Mouse (Mus musculus) embryonic facial prominence, embryonic 14.5 days (tissue): Measurements from ENCODE around the gene Hormad2. TPM values are rescaled to one million over a fixed set of nuclear protein-coding genes. Genes with fewer than 3 reads are reported as not detected.

Experiments used
- ATAC-seq: fragments of 200-750 bp; cut with Nextera tagmentation; 2 replicates; pipeline ENCODE4 v1.8.0; 2017; ENCODE audit warnings: low read depth, moderate number of reproducible peaks, moderate TSS enrichment
- DNase-seq: peaks from one replicate; pipeline ENCODE4 v3.0.0-alpha.2; 2015; ENCODE audit warnings: low spot score
- H3K27ac ChIP-seq: fragments of 300-500 bp; sonication (generic); replicated peaks from 2 replicates; pipeline ENCODE4 v1.5.1; 2014; ENCODE audit warnings: low read depth, mild to moderate bottlenecking, low read length, moderate library complexity
- H3K27me3 ChIP-seq: fragments of 300-500 bp; sonication (generic); replicated peaks from 2 replicates; pipeline ENCODE4 v1.6.1; 2014; ENCODE audit warnings: low read length; ENCODE audit not compliant: control insufficient read depth, insufficient read depth
- H3K36me3 ChIP-seq: fragments of 300-500 bp; sonication (generic); 2 replicates; pipeline ENCODE4 v1.6.1; 2014; ENCODE audit warnings: low read length, mixed read lengths; ENCODE audit not compliant: control insufficient read depth, insufficient read depth
- H3K4me1 ChIP-seq: fragments of 300-500 bp; sonication (generic); 2 replicates; pipeline ENCODE4 v1.6.1; 2014; ENCODE audit warnings: antibody characterized with exemption, low read length; ENCODE audit not compliant: control insufficient read depth, insufficient read depth
- H3K4me2 ChIP-seq: fragments of 300-500 bp; sonication (generic); 2 replicates; pipeline ENCODE4 v1.6.1; 2014; ENCODE audit warnings: low read depth, mild to moderate bottlenecking, low read length, moderate library complexity, mixed read lengths
- H3K4me3 ChIP-seq: fragments of 300-500 bp; sonication (generic); 2 replicates; pipeline ENCODE4 v1.5.1; 2014; ENCODE audit warnings: low read depth, mild to moderate bottlenecking, low read length
- H3K9ac ChIP-seq: fragments of 300-500 bp; sonication (generic); 2 replicates; pipeline ENCODE4 v1.6.1; 2014; ENCODE audit warnings: low read depth, mild to moderate bottlenecking, low read length, moderate library complexity, mixed read lengths
- H3K9me3 ChIP-seq: fragments of 300-500 bp; sonication (generic); 2 replicates; pipeline ENCODE4 v1.6.1; 2016; ENCODE audit warnings: low read length; ENCODE audit not compliant: control insufficient read depth
- WGBS: fragments of 180-500 bp; shearing (Covaris S2); extraction: QIAGEN DNeasy Blood & Tissue Kit; methylation state at CpG from one replicate; pipeline ENCODE4 v1.1.7; 2014; 5-methylcytosine and 5-hydroxymethylcytosine counted together
- polyA plus RNA-seq: library from polyadenylated mRNA; unstranded; fragments of >200 nt; fragmentation: Nextera tagmentation; extraction: Ambion mirVana; gene quantifications from 2 replicates; pipeline ENCODE4 v1.2.1, GENCODE M21; 2014

The Hormad2 gene
- polyA plus RNA-seq, 1 experiment from 2014 or later = 0.22 TPM

- Histone ChIP-seq H3K9me3 (no peaks in the 10 kb centered on the region), H3K4me2 (no peak overlapping the region), H3K4me3 (no peak overlapping the region), H3K27ac (no peak overlapping the region), H3K36me3 (no peaks in the 10 kb centered on the region), H3K9ac (no peak overlapping the region), H3K27me3 (no peaks in the 10 kb centered on the region), H3K4me1 (no peaks in the 10 kb centered on the region)
- 67% methylated on average over 7 of the region's 7 CpGs for WGBS
- DNase-seq = peak; percentile 14
- peak; percentile 50; the same call in 1 of the 2 replicates for ATAC-seq
Observed at GRCm38 (mm10) chr11:4472464-4473179, 31.7 kb upstream of the Hormad2 start.

DNA sequence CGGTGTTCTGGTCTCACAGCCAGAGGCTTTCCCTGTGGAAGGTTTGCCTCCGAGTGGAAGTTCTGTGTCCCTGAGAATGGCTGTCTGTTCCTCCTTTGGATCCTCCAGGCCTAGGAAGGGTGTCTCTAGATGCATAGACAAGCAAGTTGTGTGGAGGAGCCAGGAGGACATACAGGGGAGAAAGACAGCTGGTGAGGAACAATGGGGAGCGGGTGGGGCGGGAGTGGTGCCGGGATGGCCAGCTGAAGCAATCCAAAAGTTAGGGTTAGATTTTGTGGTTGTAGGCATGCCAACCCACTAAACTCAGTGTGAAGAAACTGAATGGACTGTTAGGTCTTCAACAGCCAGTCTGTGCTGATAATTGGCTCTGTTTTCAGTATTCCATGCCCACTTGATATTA lies 30.8 kb upstream of the Hormad2 start:
- Histone ChIP-seq H3K27ac (no peak overlapping the region), H3K4me1 (no peaks in the 10 kb centered on the region), H3K27me3 (no peaks in the 10 kb centered on the region), H3K36me3 (no peaks in the 10 kb centered on the region), H3K4me2 (no peak overlapping the region), H3K9ac (no peak overlapping the region), H3K4me3 (no peak overlapping the region), H3K9me3 (no peaks in the 10 kb centered on the region)
- ATAC-seq (no peak), DNase-seq (no peak)
- 62% methylated on average over 5 of the region's 5 CpGs for WGBS

GRCm38 (mm10) chr11:4471251-4471650 lies 30.3 kb upstream of the Hormad2 start:
- ATAC-seq = no peak
- H3K4me3 ChIP-seq = no peak overlapping the region
- DNase-seq = no peak

DNA sequence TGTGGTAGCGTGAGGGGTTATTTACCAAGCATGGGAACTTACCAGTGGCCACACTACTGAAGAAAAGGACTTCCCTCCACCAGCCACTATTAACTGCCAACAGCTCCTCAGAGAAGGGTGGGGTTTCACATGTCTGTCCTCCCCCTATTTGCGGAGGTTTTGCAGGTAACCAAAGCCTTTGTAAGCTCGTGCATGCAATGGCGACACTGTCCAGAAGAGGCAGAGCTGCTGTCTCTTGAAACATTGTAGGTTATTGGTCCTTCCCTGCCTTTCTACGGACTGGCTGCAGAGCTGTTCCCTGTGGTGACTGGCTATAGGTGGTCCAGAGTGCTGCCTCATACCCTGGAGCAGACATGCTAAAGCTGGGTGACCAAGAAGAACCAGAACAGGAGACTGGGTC lies 28.2 kb upstream of the Hormad2 start:
- DNase-seq = no peak
- H3K4me2 ChIP-seq = no peak overlapping the region
- no peaks in the 10 kb centered on the region for H3K27me3 ChIP-seq
- H3K4me1 ChIP-seq = no peaks in the 10 kb centered on the region
- ATAC-seq = no peak
- H3K36me3 ChIP-seq = no peaks in the 10 kb centered on the region
- WGBS = 51% methylated on average over 5 of the region's 5 CpGs
- H3K9ac ChIP-seq = no peak overlapping the region
- no peaks in the 10 kb centered on the region for H3K9me3 ChIP-seq
- no peak overlapping the region for H3K4me3 ChIP-seq
- no peak overlapping the region for H3K27ac ChIP-seq

More at GRCm38 (mm10) chr11:4471251-4471650, 30.3 kb upstream of the Hormad2 start:
- Histone ChIP-seq H3K9me3 (no peaks in the 10 kb centered on the region), H3K27ac (no peak overlapping the region), H3K27me3 (no peaks in the 10 kb centered on the region), H3K4me2 (no peak overlapping the region), H3K36me3 (no peaks in the 10 kb centered on the region), H3K4me1 (no peaks in the 10 kb centered on the region), H3K9ac (no peak overlapping the region)

GRCm38 (mm10) chr11:4467436-4467835 lies 26.5 kb upstream of the Hormad2 start:
- no peak overlapping the region for H3K4me3 ChIP-seq
- no peaks in the 10 kb centered on the region for H3K9me3 ChIP-seq
- no peaks in the 10 kb centered on the region for H3K4me1 ChIP-seq
- H3K36me3 ChIP-seq = no peaks in the 10 kb centered on the region
- no peak overlapping the region for H3K9ac ChIP-seq
- no peak overlapping the region for H3K27ac ChIP-seq
- H3K4me2 ChIP-seq = no peak overlapping the region
- H3K27me3 ChIP-seq = no peaks in the 10 kb centered on the region
- no peak for DNase-seq
- no peak for ATAC-seq
- 89% methylated on average over 1 of the region's 1 CpGs for WGBS

GRCm38 (mm10) chr11:4466191-4466590 lies 25.3 kb upstream of the Hormad2 start:
- DNase-seq = no peak
- no peaks in the 10 kb centered on the region for H3K36me3 ChIP-seq
- H3K9me3 ChIP-seq = no peaks in the 10 kb centered on the region
- no peak overlapping the region for H3K9ac ChIP-seq
- H3K4me1 ChIP-seq = no peaks in the 10 kb centered on the region
- 45% methylated on average over 4 of the region's 4 CpGs for WGBS
- ATAC-seq = no peak
- H3K27ac ChIP-seq = no peak overlapping the region
- no peak overlapping the region for H3K4me3 ChIP-seq
- H3K27me3 ChIP-seq = no peaks in the 10 kb centered on the region
- no peak overlapping the region for H3K4me2 ChIP-seq

DNA sequence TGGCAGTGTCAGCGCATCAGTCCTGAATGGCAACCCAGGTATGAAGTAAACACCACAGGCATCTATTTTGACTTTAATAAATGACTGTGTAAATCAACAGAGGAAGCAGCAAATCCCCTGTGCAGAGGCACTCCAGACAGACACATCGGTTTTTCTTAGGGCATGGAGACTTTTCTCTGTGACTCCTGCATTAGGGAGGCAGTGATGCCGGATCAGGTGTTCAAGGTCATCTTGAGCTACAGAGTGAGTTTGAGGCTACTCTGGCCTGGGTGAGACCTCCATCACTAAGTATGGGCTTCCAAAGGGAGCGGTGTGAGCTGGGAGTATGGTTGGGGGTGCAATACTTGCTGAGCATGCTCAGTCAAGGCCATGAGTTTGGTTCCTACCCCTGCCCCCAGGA lies 23.7 kb upstream of the Hormad2 start:
- no peak for DNase-seq
- Histone ChIP-seq H3K36me3 (no peaks in the 10 kb centered on the region), H3K4me3 (no peak overlapping the region), H3K27me3 (no peaks in the 10 kb centered on the region), H3K9ac (no peak overlapping the region), H3K4me1 (no peaks in the 10 kb centered on the region), H3K9me3 (no peaks in the 10 kb centered on the region), H3K27ac (no peak overlapping the region), H3K4me2 (no peak overlapping the region)
- 81% methylated on average over 4 of the region's 4 CpGs for WGBS
- ATAC-seq = no peak

GRCm38 (mm10) chr11:4464186-4464585 lies 23.3 kb upstream of the Hormad2 start:
- Histone ChIP-seq H3K9me3 (no peaks in the 10 kb centered on the region), H3K4me1 (no peaks in the 10 kb centered on the region), H3K9ac (no peak overlapping the region), H3K36me3 (no peaks in the 10 kb centered on the region), H3K4me3 (no peak overlapping the region), H3K27ac (no peak overlapping the region), H3K4me2 (no peak overlapping the region), H3K27me3 (no peaks in the 10 kb centered on the region)
- 80% methylated on average over 1 of the region's 1 CpGs for WGBS
- DNase-seq = no peak
- no peak for ATAC-seq

DNA sequence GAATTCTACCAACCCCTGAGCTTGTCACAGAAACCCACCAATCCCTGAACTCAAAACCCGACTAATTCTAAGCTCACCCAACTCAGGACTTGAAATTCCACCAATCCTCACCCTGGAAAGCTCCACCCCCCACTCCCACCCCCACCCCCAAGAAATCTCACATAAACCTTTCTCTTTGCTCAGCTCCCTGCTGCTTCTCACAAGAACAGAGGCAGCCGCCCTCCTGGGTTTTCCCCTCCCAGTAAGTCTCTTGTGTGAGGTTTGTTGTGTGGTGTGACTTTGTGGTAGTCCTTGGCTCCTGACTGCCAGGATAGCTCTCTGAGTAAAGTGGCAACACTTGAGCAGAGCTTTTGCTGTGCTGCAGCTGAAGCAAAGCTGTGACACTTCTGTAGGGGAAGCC lies 22.0 kb upstream of the Hormad2 start:
- Histone ChIP-seq H3K4me2 (no peak overlapping the region), H3K27me3 (no peaks in the 10 kb centered on the region), H3K4me1 (no peaks in the 10 kb centered on the region), H3K9me3 (no peaks in the 10 kb centered on the region), H3K4me3 (no peak overlapping the region), H3K9ac (no peak overlapping the region), H3K36me3 (no peaks in the 10 kb centered on the region), H3K27ac (no peak overlapping the region)
- WGBS = 63% methylated on average over 2 of the region's 2 CpGs
- DNase-seq (no peak), ATAC-seq (no peak)
